Mouse (Mus musculus) limb, embryonic 15.5 days (tissue): ENCODE measurements at regions not wholly inside any gene's neighbourhood (a gene's known extent, or its start where the extent isn't known, plus 50 kb on each side); places are given as distances from the start of the nearest gene placed in this dataset.

Source experiments
- ATAC-seq: fragments of 200-750 bp; cut with Nextera tagmentation; 2 replicates; pipeline ENCODE4 v1.8.0; 2017; ENCODE audit warnings: low read depth, moderate TSS enrichment; ENCODE audit not compliant: insufficient number of reproducible peaks, low FRiP score, low TSS enrichment
- H3K27ac ChIP-seq: fragments of 300-500 bp; sonication (generic); 2 replicates; pipeline ENCODE4 v1.5.1; 2015; ENCODE audit warnings: moderate library complexity, mild to moderate bottlenecking, inconsistent platforms
- H3K27me3 ChIP-seq: fragments of 300-500 bp; sonication (generic); 2 replicates; pipeline ENCODE4 v1.6.1; 2015; ENCODE audit warnings: inconsistent platforms
- H3K36me3 ChIP-seq: fragments of 300-500 bp; sonication (generic); 2 replicates; pipeline ENCODE4 v1.6.1; 2015; ENCODE audit warnings: inconsistent platforms
- H3K4me1 ChIP-seq: fragments of 300-500 bp; sonication (generic); 2 replicates; pipeline ENCODE4 v1.6.1; 2015; ENCODE audit warnings: inconsistent platforms
- H3K4me2 ChIP-seq: fragments of 300-500 bp; sonication (generic); 2 replicates; pipeline ENCODE4 v1.6.1; 2015; ENCODE audit warnings: mild to moderate bottlenecking, inconsistent platforms
- H3K4me3 ChIP-seq: fragments of 300-500 bp; sonication (generic); 2 replicates; pipeline ENCODE4 v1.5.1; 2015; ENCODE audit warnings: mild to moderate bottlenecking, inconsistent platforms
- H3K9ac ChIP-seq: fragments of 300-500 bp; sonication (generic); 2 replicates; pipeline ENCODE4 v1.6.1; 2015; ENCODE audit warnings: inconsistent platforms
- H3K9me3 ChIP-seq: fragments of 300-500 bp; sonication (generic); 2 replicates; pipeline ENCODE4 v1.6.1; 2016; ENCODE audit warnings: inconsistent platforms
- WGBS: fragments of 180-500 bp; shearing (Covaris S2); methylation state at CpG from one replicate; pipeline ENCODE4 v1.1.7; 2015; 5-methylcytosine and 5-hydroxymethylcytosine counted together

DNA sequence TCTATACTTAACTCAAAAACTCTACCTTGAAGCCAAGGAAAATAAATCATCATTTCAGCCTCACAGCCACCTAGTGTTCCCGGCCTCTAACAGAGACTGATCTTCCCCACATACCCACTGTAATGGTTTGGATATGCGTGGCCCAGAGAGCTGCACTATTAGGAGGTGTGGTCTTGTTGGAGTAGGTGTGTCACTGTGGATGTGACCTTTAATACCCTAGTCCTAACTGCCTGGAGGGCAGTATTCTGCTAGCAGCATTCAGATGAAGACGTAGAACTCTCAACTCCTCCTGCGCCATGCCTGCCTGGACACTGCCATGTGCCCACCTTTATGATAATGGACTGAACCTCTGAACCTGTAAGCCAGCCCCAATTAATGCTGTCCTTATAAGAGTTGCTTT, 99.0 kb upstream of the Slc44a1 start:
- H3K4me2 ChIP-seq = no peak overlapping the region
- no peaks in the 10 kb centered on the region for H3K36me3 ChIP-seq
- no peak overlapping the region for H3K4me3 ChIP-seq
- 83% methylated on average over 4 of the region's 4 CpGs for WGBS
- no peaks in the 10 kb centered on the region for H3K9me3 ChIP-seq
- no peak overlapping the region for H3K9ac ChIP-seq
- no peaks in the 10 kb centered on the region for H3K27me3 ChIP-seq
- ATAC-seq = no peak
- H3K27ac ChIP-seq = no peak overlapping the region
- peaks cover 3% of the 10 kb centered on the region; the same call in 1 of the 2 replicates for H3K4me1 ChIP-seq

DNA sequence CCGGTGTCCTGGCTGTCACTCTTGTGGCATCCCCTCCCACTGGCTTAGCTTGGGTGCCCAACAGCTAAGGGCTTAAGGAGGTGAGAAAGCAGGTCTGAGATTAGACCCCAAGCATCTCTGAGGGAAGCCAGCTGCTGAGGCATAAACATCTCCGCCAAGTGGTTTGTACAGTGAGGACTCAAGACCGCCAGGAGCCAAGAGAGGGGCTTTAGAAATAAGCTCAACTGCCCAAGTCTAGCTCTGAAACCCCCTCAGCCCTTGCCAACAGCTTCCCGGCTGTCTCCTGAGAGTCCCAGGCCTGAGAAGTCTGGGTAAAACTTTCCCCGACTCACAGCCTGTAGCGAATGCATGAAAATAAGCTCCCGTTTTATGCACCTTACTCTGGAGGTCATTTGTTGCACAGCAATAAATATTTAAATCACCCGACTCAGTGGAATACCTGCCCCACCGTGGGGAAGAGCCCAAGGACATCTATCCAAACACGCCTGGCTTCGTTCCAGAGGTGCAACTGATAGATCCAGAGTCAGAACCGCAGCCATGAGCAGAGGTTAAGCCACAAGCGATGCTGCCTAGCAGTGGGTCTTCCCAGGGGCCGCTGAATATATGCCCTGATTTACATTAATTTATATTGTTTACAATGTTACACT, 100.1 kb upstream of the Slc44a1 start:
- H3K9ac ChIP-seq = no peak overlapping the region
- no peak for ATAC-seq

DNA sequence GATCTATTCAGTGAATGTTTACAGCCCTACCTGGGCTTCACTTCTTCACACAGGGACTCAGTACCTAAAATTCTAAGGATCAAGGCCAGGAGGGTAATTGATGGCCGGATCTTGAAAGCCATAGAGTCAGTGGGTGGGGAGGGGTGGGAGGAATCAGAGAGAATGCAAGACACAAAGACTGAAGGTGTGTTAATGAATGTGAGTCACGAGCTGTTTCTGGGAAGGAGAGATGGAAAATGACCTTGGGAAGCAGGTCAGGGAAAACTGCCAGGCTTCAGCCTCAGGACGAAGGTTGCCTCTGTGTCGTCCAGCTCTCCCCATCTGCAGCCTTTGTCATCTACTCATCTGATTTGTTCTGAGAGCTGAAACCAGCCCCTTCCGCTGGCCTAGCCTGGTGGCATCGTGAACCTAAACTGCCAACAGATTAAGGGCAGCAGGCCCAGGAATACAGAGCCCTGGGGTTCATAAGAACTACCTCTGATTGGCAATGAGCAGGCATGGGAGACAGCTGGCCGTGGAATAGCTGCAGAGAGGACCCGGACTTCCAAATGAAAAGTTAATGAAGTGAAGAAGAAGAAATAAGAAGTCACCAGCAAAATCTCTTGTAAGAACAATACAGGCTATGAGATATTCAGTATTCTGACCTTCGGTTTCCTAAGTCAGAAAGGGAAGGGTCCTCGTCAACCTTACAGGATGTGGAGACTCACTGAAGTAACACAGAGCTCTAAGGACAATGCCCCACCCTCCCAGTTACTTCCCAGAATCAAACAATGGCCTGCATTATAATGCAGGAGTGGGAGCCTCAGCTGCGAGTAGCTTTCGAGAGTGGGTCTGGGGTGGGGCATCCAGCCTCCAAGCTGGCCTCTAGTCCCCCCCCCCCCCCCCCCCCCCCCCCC, 100.8 kb upstream of the Slc44a1 start:
- H3K27me3 ChIP-seq = no peaks in the 10 kb centered on the region
- peaks cover 3% of the 10 kb centered on the region; the same call in 1 of the 2 replicates for H3K4me1 ChIP-seq
- no peak for ATAC-seq
- H3K4me3 ChIP-seq = no peak overlapping the region
- no peaks in the 10 kb centered on the region for H3K9me3 ChIP-seq
- H3K9ac ChIP-seq = no peak overlapping the region
- H3K4me2 ChIP-seq = no peak overlapping the region
- 67% methylated on average over 12 of the region's 12 CpGs for WGBS
- H3K36me3 ChIP-seq = no peaks in the 10 kb centered on the region
- H3K27ac ChIP-seq = 0 out of 2 replicates have a peak overlapping the region, but pooled peaks have one; percentile 38

More for the DNA sequence above, 100.1 kb upstream of the Slc44a1 start:
- Histone ChIP-seq H3K27ac (no peak overlapping the region), H3K4me1 (peaks cover 3% of the 10 kb centered on the region; the same call in 1 of the 2 replicates), H3K36me3 (no peaks in the 10 kb centered on the region), H3K4me2 (no peak overlapping the region), H3K4me3 (no peak overlapping the region), H3K27me3 (no peaks in the 10 kb centered on the region), H3K9me3 (no peaks in the 10 kb centered on the region)
- WGBS = 82% methylated on average over 13 of the region's 14 CpGs

DNA sequence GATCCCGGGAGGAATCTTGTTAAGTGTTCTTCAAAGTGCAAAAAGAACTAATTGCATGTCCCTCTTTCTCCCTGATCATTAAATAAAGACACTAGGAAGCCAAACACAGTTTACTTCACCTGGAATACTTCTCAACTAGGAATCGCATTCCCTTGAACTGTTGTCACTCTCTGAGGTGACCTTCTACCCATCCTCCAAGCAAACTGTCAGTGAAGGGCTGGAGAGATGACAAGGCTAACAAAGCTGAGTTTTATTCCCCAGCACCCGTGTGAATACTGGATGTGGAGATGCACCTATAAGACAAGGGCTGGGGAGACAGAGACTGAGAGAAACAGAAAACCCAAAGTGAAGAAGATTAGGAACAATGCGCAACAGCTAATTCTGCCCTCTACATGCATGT, 101.7 kb upstream of the Slc44a1 start:
- Histone ChIP-seq H3K27me3 (no peaks in the 10 kb centered on the region), H3K4me3 (no peak overlapping the region), H3K9me3 (no peaks in the 10 kb centered on the region), H3K27ac (no peak overlapping the region), H3K4me2 (no peak overlapping the region), H3K4me1 (peaks cover 3% of the 10 kb centered on the region; the same call in 1 of the 2 replicates), H3K9ac (no peak overlapping the region), H3K36me3 (no peaks in the 10 kb centered on the region)
- ATAC-seq = no peak
- WGBS = 78% methylated on average over 4 of the region's 4 CpGs

DNA sequence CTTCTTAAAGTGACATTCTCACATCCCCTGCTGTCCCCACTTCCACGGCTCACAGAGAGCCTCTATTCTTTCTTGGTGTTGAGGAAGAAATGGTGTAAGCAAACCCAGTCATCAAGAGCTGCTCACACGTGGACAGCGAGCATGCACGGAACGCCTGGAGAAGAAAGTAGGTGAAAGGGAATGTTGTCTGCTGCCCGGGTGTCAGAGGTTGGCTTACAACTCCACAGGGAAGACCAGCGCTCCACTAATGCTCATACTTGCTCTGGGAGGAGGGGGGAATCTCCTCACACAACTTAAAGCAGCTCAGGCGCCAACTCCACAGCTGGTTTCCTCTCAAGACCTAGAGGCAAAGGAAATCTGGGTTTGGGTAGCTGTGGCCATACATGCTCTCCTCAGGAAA, 102.4 kb upstream of the Slc44a1 start:
- no peak for ATAC-seq

DNA sequence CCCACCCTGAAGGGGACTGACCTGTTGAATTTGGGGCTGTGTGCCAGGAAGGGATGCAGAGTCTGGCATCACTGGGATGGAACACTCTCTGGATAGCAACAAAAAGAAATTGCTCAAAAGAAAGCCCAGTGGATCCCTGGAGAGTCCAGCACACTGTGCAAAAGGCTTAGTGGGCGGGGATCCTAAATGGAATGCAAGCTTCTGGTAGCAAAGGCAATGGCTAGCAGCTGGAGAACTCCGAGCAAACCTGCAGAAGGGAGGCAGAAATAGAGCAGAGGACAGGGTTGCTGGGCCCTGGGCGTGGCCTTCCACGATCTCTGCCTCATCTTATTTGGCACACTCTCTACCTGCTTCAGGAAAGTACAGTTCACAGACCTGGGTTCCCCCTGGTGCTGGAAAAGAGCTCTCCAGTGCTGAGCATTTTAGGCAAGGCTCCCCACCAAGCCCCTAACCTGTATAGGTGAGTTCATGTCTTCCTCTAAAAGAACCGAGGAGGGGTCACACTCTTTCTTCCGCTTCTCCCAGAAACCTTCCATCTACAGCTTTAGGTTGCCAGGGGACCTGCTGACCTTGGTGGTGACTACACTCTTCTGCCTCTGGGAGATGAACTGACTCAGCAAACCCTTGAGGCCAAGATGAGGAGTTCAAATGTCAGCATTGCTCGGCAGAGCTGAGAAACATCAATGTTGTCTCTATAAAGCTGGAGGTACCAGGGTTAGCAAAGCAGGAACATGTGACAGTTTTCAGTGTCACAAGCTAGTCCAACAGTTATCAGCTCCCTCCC, 112.6 kb upstream of the Slc44a1 start:
- H3K36me3 ChIP-seq = no peaks in the 10 kb centered on the region
- no peaks in the 10 kb centered on the region for H3K9me3 ChIP-seq
- no peak overlapping the region for H3K4me3 ChIP-seq
- WGBS = 61% methylated on average over 7 of the region's 7 CpGs
- no peak overlapping the region for H3K27ac ChIP-seq
- no peaks in the 10 kb centered on the region for H3K27me3 ChIP-seq
- no peak overlapping the region for H3K4me2 ChIP-seq
- no peak overlapping the region for H3K9ac ChIP-seq
- ATAC-seq = peak; percentile 63
- peaks cover 9% of the 10 kb centered on the region; the same call in 1 of the 2 replicates for H3K4me1 ChIP-seq

More for the DNA sequence above, 102.4 kb upstream of the Slc44a1 start:
- peaks cover 3% of the 10 kb centered on the region; the same call in 1 of the 2 replicates for H3K4me1 ChIP-seq
- no peak overlapping the region for H3K9ac ChIP-seq
- 47% methylated on average over 8 of the region's 8 CpGs for WGBS
- no peak overlapping the region for H3K4me3 ChIP-seq
- H3K27me3 ChIP-seq = no peaks in the 10 kb centered on the region
- H3K9me3 ChIP-seq = no peaks in the 10 kb centered on the region
- H3K27ac ChIP-seq = no peak overlapping the region
- no peak overlapping the region for H3K4me2 ChIP-seq
- H3K36me3 ChIP-seq = no peaks in the 10 kb centered on the region

DNA sequence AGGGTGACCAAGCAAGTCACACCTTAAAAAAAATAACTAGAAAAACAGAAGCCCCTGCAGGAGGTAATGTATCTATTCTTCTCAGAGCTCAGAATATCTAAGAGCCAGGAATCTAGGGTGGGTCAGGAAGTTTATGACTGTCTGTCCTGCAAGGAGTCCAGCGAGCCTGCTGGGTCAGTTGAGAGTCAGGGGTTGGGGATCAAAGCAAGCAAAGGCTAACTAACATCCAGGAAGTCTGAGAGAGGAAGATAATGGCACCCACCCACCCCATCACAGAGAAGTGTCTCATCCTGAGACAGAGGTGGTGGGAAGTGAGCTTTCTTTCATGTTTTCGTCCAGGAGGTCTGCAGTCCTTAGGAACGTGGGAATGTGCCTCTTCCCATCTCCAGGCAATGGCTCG, 116.4 kb upstream of the Slc44a1 start:
- ATAC-seq = no peak
- WGBS = 57% methylated on average over 4 of the region's 4 CpGs
- no peaks in the 10 kb centered on the region for H3K36me3 ChIP-seq
- no peaks in the 10 kb centered on the region for H3K27me3 ChIP-seq
- no peak overlapping the region for H3K9ac ChIP-seq
- no peaks in the 10 kb centered on the region for H3K9me3 ChIP-seq
- no peak overlapping the region for H3K4me3 ChIP-seq
- H3K4me1 ChIP-seq = peaks cover 11% of the 10 kb centered on the region; the same call in 1 of the 2 replicates
- no peak overlapping the region for H3K4me2 ChIP-seq
- H3K27ac ChIP-seq = no peak overlapping the region

DNA sequence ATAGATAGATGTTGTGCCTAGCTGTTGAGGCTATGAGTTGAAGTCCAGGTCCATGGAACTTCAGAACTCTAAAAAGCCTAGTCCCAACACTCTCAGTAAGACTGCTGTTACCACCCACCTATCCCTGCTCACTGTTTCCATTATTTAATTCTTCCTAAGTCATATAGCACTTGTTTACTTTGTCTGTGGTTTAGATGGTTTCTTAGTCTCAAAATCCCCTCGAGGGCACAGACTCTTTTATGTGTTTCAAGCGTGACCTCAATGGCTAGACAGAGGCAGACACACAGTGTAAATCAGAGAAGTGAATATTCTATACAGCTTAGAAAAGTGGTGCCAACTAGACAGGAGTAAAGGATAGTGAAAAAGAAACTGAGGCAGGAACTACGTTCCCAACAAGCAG, 117.0 kb upstream of the Slc44a1 start:
- Histone ChIP-seq H3K9ac (no peak overlapping the region), H3K27ac (no peak overlapping the region), H3K36me3 (no peaks in the 10 kb centered on the region), H3K4me3 (no peak overlapping the region), H3K4me1 (peaks cover 16% of the 10 kb centered on the region), H3K27me3 (no peaks in the 10 kb centered on the region), H3K4me2 (no peak overlapping the region), H3K9me3 (no peaks in the 10 kb centered on the region)
- 54% methylated on average over 3 of the region's 3 CpGs for WGBS
- no peak for ATAC-seq

DNA sequence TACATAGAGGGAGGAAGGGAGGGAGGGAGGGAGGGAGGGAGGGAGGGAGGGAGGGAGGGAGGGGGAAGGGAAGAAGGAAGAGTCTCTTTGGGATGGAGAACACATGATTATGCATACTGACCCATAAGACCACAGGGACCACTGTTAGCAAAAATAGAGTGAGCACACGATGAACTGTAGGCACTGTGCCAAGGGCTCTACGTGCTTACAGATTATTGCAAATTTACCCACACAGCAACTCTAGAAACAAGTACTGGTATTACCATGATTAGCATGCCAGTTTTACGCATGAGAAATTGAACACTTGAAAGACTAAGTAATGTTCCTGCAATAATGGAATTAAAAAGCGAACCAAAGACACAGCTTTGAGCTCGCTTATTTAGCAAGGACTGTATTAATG, 117.7 kb upstream of the Slc44a1 start:
- Histone ChIP-seq H3K9me3 (no peaks in the 10 kb centered on the region), H3K27ac (no peak overlapping the region), H3K9ac (no peak overlapping the region), H3K4me3 (no peak overlapping the region), H3K36me3 (no peaks in the 10 kb centered on the region), H3K4me2 (no peak overlapping the region), H3K27me3 (no peaks in the 10 kb centered on the region), H3K4me1 (peaks cover 15% of the 10 kb centered on the region)
- 59% methylated on average over 5 of the region's 5 CpGs for WGBS
- ATAC-seq = no peak

DNA sequence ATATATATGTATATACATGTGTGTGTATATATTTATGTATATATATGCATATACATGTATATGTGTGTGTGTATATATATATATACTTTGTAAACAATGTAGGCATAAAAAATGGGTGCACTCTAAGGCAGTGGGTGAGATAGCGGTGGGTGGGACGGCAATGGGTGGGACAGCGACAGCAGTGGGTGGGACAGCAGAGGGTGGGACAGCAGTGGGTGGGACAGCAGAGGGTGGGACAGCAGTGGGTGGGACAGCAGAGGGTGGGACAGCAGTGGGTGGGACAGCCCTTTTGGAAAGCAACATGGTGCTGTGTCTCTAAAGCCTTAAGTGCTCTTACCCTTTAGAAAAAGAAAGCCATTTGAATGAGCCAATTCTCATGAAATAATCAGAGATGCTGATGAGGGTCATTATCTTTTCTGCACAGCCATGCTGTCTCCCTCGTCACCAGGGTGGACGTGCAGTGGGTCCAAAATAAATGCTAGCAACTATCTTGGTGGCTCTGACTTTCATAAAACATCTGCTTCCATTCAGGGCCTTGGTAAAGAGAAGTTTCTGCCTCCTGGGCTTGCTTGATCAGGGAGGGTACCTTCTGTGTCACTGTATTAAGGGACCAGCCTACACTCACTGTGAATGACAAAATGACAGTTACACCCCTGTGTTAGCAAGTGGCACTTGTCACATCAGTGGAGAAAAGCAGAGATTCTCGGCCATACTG, 119.3 kb upstream of the Slc44a1 start:
- H3K27ac ChIP-seq = no peak overlapping the region
- no peak for ATAC-seq
- H3K9ac ChIP-seq = no peak overlapping the region
- no peak overlapping the region for H3K4me2 ChIP-seq
- H3K36me3 ChIP-seq = no peaks in the 10 kb centered on the region
- WGBS = 81% methylated on average over 6 of the region's 6 CpGs
- H3K4me3 ChIP-seq = no peak overlapping the region
- H3K9me3 ChIP-seq = no peaks in the 10 kb centered on the region
- peaks cover 24% of the 10 kb centered on the region for H3K4me1 ChIP-seq
- no peaks in the 10 kb centered on the region for H3K27me3 ChIP-seq

DNA sequence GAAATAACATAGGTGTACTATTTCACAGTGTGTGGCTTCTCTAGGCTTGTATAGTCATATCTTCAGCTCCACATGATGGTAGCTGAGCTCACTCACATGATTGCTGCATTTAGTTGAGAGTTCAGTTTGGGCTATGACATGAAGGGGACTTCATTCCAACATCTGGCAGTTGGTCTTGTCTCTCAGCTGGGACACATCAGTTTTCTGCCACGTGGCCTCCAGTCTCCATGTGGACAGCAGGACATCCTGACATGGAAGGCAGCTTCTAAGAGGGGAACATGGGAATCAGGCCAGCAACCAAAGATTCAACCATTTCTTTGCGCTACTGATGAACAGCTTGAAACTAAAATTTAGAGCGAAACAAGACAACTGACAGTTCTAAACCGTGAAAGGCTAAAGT, 121.2 kb upstream of the Slc44a1 start:
- no peak for ATAC-seq
- Histone ChIP-seq H3K27me3 (no peaks in the 10 kb centered on the region), H3K9me3 (no peaks in the 10 kb centered on the region), H3K4me1 (peaks cover 37% of the 10 kb centered on the region), H3K4me3 (no peak overlapping the region), H3K4me2 (no peak overlapping the region), H3K36me3 (no peaks in the 10 kb centered on the region), H3K9ac (no peak overlapping the region), H3K27ac (no peak overlapping the region)
- WGBS = 70% methylated on average over 4 of the region's 4 CpGs
